Mouse (Mus musculus) lung, adult 18-20 months (tissue): ENCODE data around the gene Parp14.

Experiments
- DNase-seq, 2 experiments: peaks; one replicate each; pipeline ENCODE4 v3.0.0; 2022; ENCODE audit warnings: mixed read lengths in 2 of 2

Gene Parp14

DNA sequence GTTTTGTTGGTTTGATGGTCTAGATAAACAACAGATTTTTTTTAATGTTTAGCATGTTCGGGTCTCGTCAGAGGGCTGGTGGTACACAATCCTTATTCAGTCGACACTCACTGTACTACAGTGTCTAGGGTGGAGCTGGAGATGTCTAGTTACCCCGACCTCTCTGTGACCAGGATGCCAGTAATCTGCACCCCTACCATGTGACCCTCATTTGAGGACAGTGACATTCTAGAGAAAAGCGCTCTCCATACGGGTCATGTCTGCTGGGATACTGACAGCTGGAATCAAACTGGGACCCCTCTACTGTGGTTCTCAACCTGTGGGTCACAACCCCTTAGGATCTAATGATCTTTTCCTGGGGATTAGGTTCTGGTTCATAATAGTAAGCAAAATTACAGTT is 1.7 kb downstream of the Parp14 start:
- no peak for DNase-seq

DNA sequence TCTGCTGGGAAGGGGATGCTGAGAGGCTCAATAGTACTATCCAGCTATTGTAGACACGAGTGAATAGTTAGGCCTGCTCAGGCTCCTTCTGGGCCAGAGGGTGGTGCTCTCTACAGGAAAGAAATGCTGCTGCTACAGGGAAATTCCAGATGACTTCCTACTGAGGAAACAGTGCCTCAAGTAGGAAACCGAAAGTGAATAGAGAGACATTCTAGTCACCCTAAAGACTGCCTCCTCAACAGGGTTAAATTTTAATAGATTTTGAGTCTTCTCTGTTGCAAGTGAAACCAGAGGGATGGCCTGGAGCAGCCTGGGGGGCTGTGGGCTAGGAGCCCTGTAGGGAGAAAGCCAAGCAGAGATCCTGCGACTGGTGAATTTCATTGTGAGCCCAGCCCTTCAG is 2.2 kb downstream of the Parp14 start:
- peak; percentile 18 to 38 for DNase-seq

DNA sequence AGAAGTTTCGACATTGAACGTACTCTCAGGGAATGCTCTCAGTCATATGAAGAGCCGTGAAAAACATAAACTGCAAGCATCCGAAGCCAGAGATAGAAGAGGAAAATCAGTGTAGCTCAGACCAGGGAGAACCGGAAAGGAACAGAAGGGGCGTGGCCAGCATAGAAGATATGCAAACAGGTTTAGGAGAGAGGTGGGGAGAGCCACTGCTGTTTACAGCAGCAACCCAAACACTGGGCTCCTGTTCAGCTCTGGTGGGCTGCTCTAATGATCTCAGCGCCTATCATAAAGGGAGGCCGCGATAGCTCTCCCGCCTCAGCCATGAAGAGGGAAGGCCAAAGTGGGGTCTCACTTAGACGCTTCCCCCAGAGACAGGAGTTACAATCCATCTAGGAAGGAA is 3.6 kb downstream of the Parp14 start:
- no peak for DNase-seq

DNA sequence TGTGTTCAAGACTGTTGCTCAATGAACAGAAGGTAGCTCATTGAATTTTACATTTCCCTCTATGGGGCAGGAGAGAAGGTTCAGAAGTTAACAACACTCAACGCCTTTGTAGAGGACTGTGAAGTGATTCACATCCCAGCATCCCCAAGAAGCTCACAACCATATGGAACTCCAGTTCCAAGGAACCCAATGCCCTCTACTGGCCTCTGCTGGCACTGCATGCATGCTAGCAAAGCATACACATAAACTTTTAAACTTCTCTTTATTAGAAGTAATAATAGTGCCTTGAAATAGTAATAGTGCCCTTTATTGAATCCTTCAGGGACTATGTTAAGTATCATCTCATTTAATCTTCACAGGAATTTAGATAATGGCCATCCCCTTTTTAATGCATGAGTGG is 9.3 kb downstream of the Parp14 start:
- no peak for DNase-seq

DNA sequence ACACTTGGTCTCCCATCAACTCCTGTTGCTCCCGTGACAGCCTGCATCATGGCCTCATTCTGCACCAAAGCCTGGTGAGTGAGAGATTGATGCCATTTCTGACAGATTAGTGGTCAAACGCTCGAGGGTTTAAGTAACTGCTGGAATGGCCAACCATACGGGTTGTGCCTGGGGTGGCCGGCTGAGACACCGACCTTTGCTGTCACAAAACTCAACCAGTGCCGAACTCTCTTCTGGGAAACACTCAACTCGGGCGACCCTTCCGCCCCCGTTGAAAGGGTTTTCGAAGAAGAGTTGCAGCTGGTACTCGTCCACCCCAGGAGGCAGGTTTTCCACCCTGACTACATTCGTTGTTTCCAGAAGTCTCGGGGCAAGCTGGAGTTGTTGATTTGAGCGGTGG is 11.1 kb downstream of the Parp14 start:
- no peak for DNase-seq

DNA sequence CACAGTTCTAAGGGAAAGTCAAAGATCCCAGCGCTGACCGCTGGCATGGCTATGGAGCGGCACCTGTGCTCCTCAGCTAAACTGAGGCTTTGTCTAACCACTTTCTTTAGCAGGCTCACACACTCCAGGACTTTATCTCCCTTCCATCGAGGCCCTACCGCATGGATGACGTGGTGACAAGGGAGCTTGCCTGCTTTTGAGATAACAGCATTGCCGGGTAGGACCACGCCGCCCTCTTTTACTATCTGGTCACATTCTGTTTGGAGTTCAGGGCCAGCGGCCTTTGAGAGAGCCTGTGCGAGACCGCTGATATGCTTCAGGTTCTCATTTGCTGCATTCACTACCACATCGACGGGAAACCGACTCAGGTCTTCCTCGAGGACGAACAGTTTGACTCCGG is 14.6 kb downstream of the Parp14 start:
- no peak for DNase-seq

DNA sequence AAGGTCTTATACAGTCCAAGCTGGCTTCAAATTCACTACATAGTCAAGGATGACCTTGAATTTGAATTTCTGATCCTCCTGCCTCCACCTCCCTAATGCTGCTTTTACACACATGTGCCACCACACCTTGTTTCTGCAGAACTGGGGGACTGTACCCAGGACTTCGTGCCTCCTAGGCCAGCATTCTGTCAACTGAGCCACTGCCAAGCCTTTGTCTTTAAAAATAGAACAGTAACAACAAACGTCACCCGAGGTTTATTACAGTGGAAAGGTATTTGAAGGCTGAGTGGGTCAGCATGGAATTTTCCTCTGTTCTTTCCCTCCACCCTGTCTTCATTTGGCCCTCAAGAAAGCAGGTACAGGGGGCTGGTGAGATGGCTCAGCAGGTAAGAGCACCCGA is 15.5 kb downstream of the Parp14 start:
- no peak for DNase-seq

DNA sequence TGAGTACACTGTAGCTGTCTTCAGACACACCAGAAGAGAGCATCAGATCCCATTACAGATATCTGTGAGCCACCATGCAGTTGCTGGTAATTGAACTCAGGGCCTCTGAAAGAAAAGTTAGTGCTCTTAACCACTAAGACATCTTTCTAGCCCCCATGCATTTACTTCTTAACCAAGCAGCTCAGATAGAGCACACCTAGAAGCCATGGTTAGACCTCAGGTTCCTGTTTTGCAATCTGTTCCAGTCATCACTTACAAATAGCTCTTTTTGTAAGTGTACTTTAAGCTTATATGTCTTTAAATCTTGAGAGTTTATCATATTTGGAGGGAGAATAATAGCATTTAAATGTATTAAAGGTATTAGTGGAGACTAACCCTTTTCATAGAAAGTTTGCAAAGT is 24.2 kb downstream of the Parp14 start:
- no peak for DNase-seq

DNA sequence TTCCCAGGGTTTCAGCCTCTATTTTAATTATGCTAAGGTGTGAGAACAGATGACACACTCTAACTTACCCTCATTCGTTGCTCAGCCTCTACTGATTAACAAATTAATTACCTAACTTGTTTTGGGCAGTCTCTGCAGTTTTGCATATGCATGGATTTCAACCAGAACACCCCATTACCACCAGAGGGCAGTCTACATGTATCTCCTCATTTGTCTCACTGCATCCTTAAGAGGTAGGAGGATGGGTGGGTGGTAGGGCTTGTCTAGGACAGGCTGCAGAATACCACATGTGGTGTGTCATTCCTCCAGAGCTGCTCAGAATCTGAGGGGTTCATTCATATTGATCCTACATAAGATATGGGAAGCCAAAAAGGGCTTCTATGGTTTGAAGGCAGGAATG is 31.7 kb downstream of the Parp14 start:
- peak in 1 of 2 experiments; percentile 17 for DNase-seq

DNA sequence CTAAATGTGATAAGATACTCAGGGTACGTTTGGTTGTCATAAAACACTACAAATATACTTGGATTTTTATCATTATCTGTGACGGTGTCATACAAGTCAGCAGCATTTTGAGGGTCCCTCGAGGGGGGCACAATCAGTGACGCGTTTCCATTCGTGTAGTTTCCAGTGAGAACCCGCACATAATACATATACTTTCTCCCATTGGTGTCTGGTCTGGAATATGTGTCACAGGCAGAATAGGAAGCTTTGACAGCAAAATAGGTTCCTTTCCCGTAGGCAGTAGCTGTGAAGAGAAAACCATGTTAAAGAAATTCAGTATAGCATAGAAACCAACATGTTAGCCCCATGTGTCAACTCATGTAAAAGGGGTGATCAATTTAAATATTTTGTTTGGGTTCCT is 36.7 kb downstream of the Parp14 start:
- DNase-seq, result no peak

DNA sequence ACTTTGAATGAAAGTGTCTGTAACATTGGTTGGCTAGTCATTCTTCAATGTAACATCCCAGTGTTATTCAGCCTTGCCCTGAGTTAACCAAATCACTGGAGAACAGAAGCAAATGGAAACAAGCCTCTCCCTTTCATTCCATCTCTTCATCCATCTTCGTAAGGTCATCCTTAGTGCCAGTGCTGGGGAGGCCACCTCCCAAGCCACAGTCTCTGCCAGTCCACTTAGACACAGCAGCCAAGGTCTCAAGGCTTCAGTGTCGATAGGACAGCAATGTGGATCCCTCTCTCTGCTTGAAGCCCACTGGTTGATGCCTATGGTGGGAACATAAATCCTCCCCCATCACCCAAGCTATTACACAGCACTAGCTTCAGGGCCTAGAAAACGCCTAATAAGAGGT is 38.4 kb downstream of the Parp14 start:
- DNase-seq, result no peak

DNA sequence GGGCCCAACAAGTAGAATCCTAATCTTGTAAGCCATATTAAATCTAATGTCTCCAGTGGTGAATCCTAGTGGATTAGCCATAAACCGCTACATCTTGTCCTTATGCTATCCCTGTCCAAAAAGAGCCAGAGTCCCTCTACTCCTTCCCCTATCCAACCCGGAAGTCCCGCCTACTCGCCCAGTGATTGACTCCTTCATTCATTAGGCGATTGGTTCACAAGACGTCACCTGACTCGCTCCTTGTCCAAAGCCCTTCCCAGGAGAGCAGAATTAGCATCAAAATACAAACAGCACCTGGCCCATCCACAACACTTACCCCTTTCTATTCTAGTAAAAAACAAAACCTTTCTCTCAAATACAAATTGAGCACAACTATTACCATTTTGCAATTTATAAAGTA is 41.3 kb downstream of the Parp14 start:
- peak in 1 of 2 experiments; percentile 39 for DNase-seq

DNA sequence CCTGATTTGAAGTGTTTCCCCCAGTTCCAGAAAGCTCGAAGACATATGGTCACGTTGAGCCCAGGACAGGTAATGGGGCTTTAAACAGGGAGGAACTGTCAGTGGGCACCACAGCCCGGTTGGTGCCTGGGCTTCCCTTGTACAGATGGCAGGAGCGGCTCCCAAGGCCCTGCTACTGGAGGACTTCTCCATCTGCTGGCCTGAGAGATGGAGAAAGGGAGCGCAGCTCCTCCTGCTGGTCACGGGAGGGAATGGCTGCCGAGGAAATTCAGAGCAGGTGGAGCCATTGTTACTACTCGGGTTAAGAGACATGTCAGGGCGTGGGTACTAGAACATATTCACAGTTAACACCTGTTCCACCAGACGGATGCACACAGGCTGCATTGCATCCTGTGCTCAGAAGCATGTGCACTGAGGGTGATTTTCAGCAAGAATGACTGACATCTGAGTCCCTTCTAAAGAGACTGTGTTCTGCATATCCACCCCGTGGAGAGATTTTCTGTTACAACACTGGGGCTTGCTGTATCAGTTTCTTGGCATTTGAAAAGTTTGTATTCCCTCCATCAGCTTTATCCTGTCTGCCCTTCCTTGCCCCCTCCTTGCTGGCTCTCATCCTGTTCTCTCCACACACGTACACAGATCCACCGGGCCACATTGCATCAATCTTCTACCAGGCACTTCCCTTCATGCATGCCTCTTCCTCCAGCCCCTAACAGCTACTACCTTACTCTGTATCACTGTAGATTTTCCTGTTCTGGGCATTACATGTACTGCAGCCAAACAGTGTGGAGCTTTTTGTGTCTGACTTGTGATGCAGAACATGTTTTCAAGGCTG is 53.9 kb downstream of the Parp14 start:
- DNase-seq, result peak; percentile 78 to 79

DNA sequence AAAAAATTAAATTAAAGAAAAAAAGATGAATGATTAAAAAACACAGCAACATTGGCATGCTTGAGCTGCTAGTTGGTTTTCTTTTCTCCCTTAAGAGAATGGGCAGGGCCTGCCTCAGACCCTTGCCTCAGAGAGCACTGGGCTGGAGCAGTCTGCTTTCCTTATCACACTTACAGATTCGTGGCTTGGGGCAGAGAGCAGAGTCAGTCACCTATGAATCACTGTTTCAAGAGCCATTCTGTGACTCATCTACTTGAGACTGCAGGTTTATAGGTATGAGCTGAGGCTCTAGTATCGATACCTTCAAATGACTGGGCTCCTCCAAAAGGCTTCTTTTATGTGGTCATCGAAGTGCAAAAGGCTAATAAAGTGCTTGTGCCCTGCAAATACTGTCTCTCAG is 58.2 kb downstream of the Parp14 start:
- no peak for DNase-seq

DNA sequence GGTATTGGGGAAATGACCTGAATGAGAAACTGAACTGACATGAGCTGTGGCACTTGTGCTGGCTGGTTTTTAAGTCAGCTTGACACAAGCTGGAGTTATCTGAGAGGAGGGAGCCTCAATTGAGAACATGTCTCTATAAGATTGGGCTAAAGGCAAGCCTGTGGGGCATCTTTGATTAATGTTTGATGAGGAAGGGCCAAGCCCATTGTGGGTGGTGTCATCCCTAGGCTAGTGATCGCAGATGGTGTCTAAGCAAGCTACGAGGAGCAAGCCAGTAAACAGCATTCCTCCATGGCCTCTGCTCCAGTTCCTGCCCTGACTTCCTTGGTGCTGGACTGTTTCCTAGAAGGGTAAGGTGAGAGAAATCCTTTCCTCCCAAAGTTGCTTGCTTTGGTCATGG is 62.5 kb downstream of the Parp14 start:
- no peak for DNase-seq

DNA sequence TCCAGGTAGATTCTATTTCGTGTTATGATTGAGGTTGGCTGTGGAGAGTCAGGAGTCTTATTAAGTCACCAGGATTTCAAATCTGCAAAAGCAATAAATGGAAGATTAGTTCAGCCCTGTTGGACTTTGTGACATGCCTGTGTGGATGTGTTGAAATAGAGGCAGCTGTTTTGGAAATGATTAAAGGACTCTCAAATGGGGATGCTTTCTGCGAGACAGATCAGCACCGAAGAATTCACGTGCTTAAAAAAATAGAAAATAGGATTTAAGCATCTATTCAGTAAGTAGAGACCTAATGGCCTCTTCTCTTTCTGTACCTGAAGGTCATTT is 63.7 kb downstream of the Parp14 start:
- DNase-seq, result no peak

DNA sequence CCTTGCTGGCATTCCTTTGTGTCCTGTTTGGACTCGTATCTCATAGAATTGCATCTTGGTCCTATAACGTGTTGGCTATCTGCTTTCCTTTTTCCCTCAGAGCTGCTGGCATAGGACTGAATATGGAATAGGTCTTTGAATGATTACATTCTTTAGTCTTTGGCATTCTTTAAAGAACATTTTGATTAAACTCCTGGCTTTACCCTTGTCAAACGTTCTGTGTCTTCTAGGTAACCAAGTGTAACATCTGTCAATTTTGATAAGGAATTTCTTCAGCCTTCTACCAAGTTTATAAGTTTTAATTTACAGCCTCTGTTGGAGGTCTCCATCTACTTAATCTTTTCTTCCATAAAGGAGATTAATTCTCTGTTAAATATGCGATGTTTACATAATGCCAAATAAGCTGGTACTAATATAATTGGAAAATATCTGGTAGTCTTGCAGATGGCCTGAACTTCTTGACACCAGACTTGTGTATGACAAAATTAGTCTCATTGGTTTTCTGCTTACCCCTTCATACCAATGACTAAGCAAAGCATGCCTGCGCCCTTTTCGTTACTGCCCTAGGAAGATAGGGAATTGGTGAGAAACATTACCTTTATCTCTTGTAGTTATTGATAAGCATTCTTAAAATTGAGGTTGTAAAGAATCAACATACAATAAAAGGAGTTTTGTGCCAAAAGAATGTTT is 64.2 kb downstream of the Parp14 start:
- no peak for DNase-seq

DNA sequence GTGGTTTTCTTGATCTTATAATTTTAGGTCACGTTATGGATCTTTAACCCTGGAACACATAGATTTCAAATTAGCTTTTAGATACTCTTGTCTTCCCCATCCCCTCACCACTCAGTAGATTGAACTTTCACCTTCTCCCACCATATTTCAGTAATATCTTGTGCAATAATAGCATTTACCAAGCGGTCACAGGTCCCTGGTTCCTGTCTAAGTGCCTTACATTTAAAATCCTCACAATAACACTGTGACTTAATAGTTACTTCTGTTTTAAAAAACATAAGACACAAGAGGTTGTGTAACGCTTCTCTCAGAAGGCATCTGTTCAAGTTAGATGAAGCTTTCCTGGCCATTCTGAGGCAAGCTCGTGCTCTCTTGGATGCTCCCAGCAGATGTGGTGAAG is 67.6 kb downstream of the Parp14 start:
- DNase-seq, result no peak

DNA sequence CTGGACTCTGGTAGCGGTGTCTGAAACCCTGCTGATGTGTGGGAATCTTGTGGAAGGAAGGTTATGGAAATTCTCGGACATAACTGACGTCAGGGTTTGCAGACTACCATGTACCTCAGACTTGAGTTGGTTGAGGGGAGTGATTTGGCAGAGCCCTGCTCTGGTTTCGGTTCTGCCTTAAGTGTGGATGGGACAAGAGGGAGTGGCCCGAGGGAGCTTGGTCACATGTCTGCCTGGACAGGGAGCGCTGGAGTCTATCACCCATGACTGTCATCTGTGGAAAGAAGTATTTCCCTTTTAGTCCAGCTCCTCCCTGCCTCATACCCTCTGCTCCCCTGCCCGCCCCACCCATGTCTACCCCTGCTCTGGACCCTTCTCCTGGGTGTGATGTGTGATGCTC is 69.2 kb downstream of the Parp14 start:
- peak; percentile 24 to 52 for DNase-seq

DNA sequence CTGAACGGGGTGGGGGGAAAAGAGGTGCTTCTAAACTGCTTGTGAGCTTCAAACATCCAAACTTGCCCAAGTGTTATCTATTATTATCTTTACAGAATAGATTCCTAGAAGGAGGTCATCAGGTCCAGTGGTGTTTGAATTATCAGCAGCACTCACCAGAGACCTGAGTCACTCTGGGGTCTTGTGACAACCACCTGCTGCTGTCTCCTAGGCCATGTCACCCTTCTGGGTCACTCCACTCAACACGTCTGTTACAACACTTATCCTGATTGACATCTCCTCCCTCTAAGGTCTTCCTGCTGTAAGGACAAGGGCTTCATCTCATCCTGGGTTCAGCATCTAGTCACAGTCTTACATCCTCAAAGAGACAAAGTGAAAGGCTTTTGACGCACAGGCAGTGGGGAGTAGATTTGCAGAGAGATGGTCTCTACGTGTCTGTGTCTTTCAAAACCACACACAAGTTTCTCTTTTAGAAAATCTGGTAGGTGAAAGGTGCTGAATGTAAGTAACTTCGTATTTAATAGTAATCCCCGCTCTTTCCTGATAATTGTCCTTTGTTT is 79.3 kb downstream of the Parp14 start:
- no peak for DNase-seq

DNA sequence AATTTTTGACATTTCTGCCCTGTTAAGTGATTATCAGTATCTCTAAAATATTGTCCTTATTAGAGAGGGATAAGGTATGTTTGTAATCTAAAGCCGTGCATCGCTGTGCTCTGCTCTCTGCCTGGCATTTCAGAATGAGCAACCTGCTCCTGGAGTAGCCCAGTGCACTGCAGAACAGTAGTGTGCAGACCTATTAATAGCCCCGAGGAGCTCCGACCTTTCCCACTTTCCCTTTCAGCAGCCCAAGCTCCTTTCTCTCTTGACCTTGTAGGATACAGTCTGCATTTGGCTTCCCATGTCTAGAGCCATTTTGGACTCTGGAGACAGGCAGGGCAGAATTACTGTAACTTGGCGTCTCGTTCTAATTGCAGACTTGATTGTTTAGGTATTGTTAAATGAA is 83.0 kb downstream of the Parp14 start:
- no peak for DNase-seq

DNA sequence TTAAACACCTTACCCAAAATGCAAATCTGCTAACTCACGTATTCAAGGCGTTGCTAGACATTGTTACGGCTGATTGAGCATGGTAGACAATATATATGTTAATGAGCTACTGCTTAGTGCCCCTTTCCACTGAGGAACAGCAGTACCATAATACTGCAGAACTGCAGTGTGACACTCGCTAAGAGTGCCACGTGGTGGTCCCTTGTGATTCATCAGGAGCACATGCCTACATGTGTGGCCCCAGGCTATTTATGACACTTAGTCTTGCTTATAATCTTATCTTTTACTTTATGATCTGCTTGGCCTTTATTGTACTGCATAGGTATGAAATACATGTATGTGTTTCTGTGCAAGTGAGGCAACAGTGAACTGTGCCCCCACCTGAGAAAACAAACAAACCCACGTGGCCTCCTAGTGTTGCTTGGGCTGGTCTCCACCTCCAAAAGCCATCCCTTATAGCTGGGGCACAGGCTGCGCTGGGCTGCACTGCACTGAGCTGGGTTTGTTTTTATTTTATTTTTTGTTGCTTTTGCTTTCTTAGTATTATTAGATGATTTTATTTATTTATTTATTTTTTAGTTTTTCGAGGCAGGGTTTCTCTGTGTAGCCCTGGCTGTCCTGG is 83.7 kb downstream of the Parp14 start:
- DNase-seq, result no peak

DNA sequence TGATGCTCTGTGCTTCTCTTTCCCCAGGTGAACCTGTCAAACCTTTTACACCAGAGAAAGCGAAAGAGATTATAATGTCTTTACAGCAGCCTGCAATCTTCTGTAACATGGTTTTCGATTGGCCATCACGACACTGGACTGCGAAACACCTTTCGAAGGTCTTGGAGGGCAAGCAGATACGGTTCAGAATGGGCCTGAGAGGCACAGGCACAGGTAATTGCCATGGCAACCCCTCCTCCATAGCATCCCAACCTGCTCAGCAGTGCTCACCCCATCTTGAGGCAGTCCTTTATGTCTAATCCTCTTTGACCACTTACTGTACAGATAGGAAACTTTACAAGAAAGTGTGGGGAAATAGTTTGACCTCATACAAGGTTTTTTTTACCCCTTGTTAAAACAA is 84.2 kb downstream of the Parp14 start:
- DNase-seq, result no peak

DNA sequence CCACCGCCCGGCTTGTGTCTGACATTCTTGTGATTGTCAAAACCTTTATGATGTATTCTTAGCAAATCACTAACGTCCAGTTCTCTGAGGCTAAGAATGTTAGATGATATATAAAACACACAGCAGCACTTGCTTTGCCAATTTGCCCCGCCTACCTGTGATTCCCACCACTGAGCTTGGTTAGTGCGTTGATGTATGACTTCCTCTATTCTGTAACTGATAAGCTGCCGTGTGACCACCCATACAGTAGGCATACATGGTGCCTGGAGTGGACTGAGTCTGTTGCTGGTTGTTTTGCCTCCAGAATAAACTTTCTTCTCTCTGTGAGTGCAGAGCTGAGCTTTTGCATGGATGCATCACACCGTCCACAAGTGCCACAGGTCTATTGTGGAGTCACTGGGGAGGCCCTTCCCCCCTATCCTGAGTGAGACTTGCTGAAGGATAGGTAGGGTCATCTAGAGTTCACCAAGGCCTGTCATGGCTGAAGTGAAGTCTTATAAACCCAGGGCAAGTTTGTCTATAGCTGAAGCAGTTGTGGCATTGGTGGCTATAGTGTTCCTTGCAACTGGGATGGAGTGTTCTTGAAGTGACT is 87.1 kb downstream of the Parp14 start:
- no peak for DNase-seq
